Mouse (Mus musculus): ENCODE data around the gene Hsp90aa1. TPM values are rescaled to one million over a fixed set of nuclear protein-coding genes. Genes with fewer than 3 reads are reported as not detected.
A peak's percentile ranks its signal among the peaks of the same experiment; 100 is the strongest.
"Not testable (repeated sequence)": the region's sequence is repeated elsewhere in the genome, so short reads cannot be mapped to it uniquely, and the experiment has no call there.

Gene Hsp90aa1
- polyA plus RNA-seq, 1 experiment: 544 TPM

DNA sequence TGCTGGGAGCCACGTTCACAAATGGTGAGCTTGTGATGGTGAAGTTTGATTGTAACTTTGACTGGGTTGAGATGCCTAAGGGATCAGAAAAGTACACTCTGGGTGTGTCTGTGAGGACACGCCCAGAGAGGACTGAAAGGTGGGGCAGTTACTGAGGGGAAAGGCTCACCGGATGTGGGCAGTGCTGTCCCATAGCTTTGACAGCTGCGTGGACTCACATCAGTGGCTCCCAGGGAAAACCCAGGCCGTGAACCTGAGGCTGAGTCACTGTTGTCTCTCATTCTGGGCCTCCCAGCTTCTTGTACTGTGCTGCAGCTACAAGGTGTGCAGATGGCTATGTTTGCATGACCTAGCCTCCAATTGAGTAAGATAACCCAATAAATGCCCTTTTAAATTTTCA, 23.0 kb upstream of the Hsp90aa1 start:
- Histone ChIP-seq H3K4me1 (ENCODE audit: control insufficient read depth, insufficient read depth, low read length) (no peaks in the 10 kb centered on the region), H3K4me3 (replicated peaks; ENCODE audit: insufficient read depth, low read depth, low read length) (no peak overlapping the region), H3K27me3 (ENCODE audit: control insufficient read depth, insufficient read depth, low read length) (no peaks in the 10 kb centered on the region), H3K27ac (ENCODE audit: insufficient read depth, low read length) (no peak overlapping the region)
- WGBS: 83% methylated on average over 5 of the region's 5 CpGs
- DNase-seq: no peak
- no peak for TF ChIP-seq CTCF (IDR thresholded peaks at IDR 0.05; ENCODE audit: borderline replicate concordance, insufficient read depth, low read depth, low read length)
- TF ChIP-seq POLR2A (IDR thresholded peaks at IDR 0.05; ENCODE audit: borderline replicate concordance, insufficient read depth, low read length): no peak

DNA sequence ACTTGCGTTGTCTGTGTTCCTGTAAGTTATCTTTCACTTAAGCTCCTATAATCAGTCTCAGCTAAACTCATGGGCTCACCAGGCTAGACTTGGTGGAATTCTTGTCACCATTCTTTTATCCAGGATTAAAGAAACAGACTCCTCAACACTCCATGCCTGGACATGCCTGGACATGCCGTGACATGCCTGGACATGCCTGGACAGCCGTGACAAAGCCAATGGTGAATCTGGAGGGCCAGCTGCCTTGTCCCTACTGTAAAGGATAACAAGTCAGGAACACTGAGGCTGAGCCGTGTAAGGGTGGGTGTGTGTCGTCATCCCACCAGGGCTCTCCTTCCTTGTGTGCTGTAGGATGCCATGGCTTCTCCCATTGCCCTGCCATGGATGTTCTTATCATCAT, 22.5 kb upstream of the Hsp90aa1 start:
- H3K27me3 ChIP-seq (ENCODE audit: control insufficient read depth, insufficient read depth, low read length): no peaks in the 10 kb centered on the region
- 93% methylated on average over 5 of the region's 5 CpGs for WGBS
- H3K27ac ChIP-seq (ENCODE audit: insufficient read depth, low read length): no peak overlapping the region
- H3K4me1 ChIP-seq (ENCODE audit: control insufficient read depth, insufficient read depth, low read length): no peaks in the 10 kb centered on the region
- DNase-seq: no peak
- TF ChIP-seq POLR2A (IDR thresholded peaks at IDR 0.05; ENCODE audit: borderline replicate concordance, insufficient read depth, low read length) (no peak), CTCF (IDR thresholded peaks at IDR 0.05; ENCODE audit: borderline replicate concordance, insufficient read depth, low read depth, low read length) (no peak)
- H3K4me3 ChIP-seq (replicated peaks; ENCODE audit: insufficient read depth, low read depth, low read length): no peak overlapping the region

DNA sequence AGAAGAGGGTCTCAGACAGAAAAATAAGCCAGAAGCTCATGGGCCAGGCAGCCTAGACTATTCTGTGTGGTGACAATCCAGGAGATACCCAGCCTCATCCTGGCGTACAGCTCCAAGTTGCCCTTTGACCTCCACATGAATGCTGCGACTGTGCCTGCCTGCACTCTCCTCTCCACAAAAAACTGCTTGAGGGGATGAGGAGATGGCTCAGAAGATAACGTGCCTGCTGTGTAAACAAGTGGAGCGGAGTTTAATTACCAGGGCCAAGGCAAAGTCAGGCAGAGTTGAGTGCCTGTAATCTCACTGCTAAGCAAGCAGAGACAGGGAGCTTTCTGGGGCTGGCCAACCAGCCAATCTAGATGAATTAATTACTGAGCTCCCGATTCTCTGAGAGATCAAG, 13.5 kb upstream of the Hsp90aa1 start:
- WGBS: 34% methylated on average over 5 of the region's 5 CpGs
- Histone ChIP-seq H3K27me3 (ENCODE audit: control insufficient read depth, insufficient read depth, low read length) (no peaks in the 10 kb centered on the region), H3K4me1 (ENCODE audit: control insufficient read depth, insufficient read depth, low read length) (no peaks in the 10 kb centered on the region; the same call in 1 of the 2 replicates), H3K27ac (ENCODE audit: insufficient read depth, low read length) (no peak overlapping the region), H3K4me3 (replicated peaks; ENCODE audit: insufficient read depth, low read depth, low read length) (no peak overlapping the region)
- no peak for TF ChIP-seq POLR2A (IDR thresholded peaks at IDR 0.05; ENCODE audit: borderline replicate concordance, insufficient read depth, low read length)
- TF ChIP-seq CTCF (IDR thresholded peaks at IDR 0.05; ENCODE audit: borderline replicate concordance, insufficient read depth, low read depth, low read length): no peak
- no peak for DNase-seq

DNA sequence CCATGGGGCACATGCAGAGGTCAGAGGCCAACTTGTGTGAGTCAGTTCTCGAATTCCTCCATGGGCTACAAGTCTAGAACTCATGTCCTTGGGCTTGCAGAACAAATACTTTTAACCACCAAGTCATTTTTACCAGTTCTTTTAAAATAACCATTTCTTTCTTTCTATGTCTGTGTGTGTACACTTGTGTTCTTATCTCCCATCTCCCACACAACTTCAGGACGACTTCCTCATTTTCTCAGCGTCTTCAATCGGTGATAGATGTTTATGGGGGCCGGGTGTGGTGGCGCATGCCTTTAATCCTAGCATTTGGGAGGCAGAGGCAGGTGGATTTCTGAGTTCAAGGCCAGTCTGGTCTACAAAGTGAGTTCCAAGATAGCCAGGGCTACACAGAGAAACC, 11.7 kb upstream of the Hsp90aa1 start:
- no peaks in the 10 kb centered on the region; the same call in 1 of the 2 replicates for H3K4me1 ChIP-seq (ENCODE audit: control insufficient read depth, insufficient read depth, low read length)
- no peaks in the 10 kb centered on the region for H3K27me3 ChIP-seq (ENCODE audit: control insufficient read depth, insufficient read depth, low read length)
- no peak for DNase-seq
- no peak overlapping the region for H3K4me3 ChIP-seq (replicated peaks; ENCODE audit: insufficient read depth, low read depth, low read length)
- H3K27ac ChIP-seq (ENCODE audit: insufficient read depth, low read length): no peak overlapping the region
- no peak for TF ChIP-seq POLR2A (IDR thresholded peaks at IDR 0.05; ENCODE audit: borderline replicate concordance, insufficient read depth, low read length)
- no peak for TF ChIP-seq CTCF (IDR thresholded peaks at IDR 0.05; ENCODE audit: borderline replicate concordance, insufficient read depth, low read depth, low read length)
- 89% methylated on average over 6 of the region's 6 CpGs for WGBS

DNA sequence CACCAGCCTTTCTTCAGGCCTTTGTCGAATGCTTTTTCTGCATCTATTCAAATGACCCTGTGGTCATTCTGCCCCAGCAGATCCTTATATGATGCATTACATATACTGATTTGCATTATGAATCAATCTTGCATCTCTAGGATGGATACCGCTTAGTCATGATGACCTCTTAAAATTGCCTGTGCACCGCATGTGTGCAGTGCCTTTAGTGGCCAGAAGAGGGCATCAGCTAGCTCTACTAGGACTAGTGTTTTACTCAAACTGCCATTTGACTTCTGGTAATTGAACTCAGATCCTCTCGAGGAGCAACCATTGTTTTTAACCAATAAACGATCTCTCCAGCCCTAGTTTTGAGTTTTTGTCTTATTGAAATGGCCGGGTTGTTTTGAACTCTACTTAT, 11.3 kb upstream of the Hsp90aa1 start:
- H3K27ac ChIP-seq (ENCODE audit: insufficient read depth, low read length): no peak overlapping the region
- 0 out of 2 replicates have a peak, but pooled peaks have one; percentile 4 for TF ChIP-seq CTCF (IDR thresholded peaks at IDR 0.05; ENCODE audit: borderline replicate concordance, insufficient read depth, low read depth, low read length)
- TF ChIP-seq POLR2A (IDR thresholded peaks at IDR 0.05; ENCODE audit: borderline replicate concordance, insufficient read depth, low read length): no peak
- DNase-seq: no peak
- H3K4me1 ChIP-seq (ENCODE audit: control insufficient read depth, insufficient read depth, low read length): no peaks in the 10 kb centered on the region; the same call in 1 of the 2 replicates
- WGBS: 94% methylated on average over 6 of the region's 6 CpGs
- no peaks in the 10 kb centered on the region for H3K27me3 ChIP-seq (ENCODE audit: control insufficient read depth, insufficient read depth, low read length)
- no peak overlapping the region for H3K4me3 ChIP-seq (replicated peaks; ENCODE audit: insufficient read depth, low read depth, low read length)

DNA sequence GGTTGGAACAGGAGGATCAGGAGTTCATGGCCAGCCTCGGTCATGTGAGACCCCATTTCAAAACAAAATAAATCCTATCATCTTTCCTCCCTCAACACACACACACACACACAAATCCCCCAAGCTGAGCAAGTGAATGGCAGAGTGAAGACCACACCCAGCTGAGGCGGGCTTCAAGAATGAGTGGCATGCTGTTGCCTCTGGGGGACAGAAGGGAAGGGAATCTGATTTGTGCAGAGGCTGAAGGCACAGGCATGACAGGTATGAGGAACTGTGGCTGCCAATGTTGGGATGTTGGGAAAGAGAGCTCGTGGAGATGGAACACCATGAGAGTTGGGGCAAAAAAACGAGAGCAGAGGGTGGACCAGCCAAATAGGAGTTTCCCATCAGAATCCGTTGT, 8.7 kb upstream of the Hsp90aa1 start:
- H3K27ac ChIP-seq (ENCODE audit: insufficient read depth, low read length): no peak overlapping the region
- H3K27me3 ChIP-seq (ENCODE audit: control insufficient read depth, insufficient read depth, low read length): no peaks in the 10 kb centered on the region
- no peak overlapping the region for H3K4me3 ChIP-seq (replicated peaks; ENCODE audit: insufficient read depth, low read depth, low read length)
- TF ChIP-seq POLR2A (IDR thresholded peaks at IDR 0.05; ENCODE audit: borderline replicate concordance, insufficient read depth, low read length): no peak
- TF ChIP-seq CTCF (IDR thresholded peaks at IDR 0.05; ENCODE audit: borderline replicate concordance, insufficient read depth, low read depth, low read length): no peak
- no peaks in the 10 kb centered on the region for H3K4me1 ChIP-seq (ENCODE audit: control insufficient read depth, insufficient read depth, low read length)
- DNase-seq: no peak
- WGBS: 68% methylated on average over 5 of the region's 5 CpGs

DNA sequence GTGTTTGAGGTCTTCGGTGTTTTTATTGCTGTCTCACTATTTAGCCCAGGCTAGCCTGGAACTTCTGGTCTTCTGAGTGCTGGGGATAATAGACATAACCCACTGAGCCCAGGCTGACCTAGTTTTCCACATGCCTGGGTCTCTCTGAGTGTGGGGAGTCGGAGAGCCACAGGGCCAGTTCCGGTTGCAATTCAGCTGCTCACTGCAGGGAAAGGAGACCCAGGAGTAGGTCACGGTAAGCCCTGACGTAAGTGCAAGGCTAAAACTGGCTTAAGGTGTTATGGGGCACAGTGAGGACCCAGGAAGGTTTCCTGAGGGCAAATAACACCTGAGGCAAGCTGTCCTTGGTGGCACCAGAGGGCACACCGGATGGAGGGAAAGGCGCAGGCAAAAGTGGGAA, 4.9 kb upstream of the Hsp90aa1 start:
- Histone ChIP-seq H3K4me3 (replicated peaks; ENCODE audit: insufficient read depth, low read depth, low read length) (no peak overlapping the region), H3K4me1 (ENCODE audit: control insufficient read depth, insufficient read depth, low read length) (no peaks in the 10 kb centered on the region), H3K27me3 (ENCODE audit: control insufficient read depth, insufficient read depth, low read length) (no peaks in the 10 kb centered on the region), H3K27ac (ENCODE audit: insufficient read depth, low read length) (no peak overlapping the region)
- 92% methylated on average over 7 of the region's 7 CpGs for WGBS
- TF ChIP-seq CTCF (IDR thresholded peaks at IDR 0.05; ENCODE audit: borderline replicate concordance, insufficient read depth, low read depth, low read length): no peak
- no peak for TF ChIP-seq POLR2A (IDR thresholded peaks at IDR 0.05; ENCODE audit: borderline replicate concordance, insufficient read depth, low read length)
- no peak for DNase-seq

DNA sequence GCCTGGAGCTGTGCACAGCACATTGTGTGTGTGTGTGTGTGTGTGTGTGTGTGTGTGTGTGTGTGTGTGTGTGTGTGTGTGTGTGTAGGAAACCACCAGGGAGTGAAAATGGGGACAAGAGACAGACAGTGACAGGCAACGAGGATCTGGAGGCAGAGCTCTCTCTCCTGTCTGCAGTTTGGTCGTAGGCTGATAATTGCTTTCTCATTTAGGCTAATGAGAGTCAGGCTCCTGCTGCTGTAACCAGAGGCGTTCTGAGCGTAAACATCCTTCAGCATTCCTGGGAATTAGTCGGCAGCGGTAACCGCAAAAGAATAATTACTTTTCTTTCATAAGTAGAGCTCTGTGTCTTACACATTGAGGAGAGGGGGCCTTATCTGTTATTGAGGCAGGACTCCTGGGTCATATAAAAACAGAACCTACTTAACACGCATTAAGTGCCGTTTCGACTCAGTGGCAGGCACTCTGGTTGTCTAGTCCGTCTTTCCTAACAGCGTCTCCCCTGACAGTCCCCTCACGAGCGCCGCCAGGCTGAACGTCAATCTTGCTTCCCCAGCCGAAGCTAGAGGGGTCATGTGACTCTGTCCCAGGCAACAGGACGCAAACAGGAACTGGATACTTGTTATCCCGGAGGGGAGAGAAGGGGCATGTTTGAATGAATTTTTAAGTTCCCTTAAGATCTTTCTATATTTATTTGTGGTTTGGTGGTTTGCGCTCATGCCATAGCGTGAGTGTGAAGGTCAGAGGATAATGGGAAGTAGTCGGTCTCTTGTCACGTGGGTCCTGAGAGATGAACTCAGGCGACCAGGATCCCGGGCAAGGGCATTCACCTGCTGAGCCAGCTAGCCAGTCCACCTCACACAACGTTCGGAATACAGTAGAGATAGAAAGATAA, 4.1 kb upstream of the Hsp90aa1 start:
- Histone ChIP-seq H3K4me1 (ENCODE audit: control insufficient read depth, insufficient read depth, low read length) (no peaks in the 10 kb centered on the region), H3K27ac (ENCODE audit: insufficient read depth, low read length) (no peak overlapping the region), H3K4me3 (replicated peaks; ENCODE audit: insufficient read depth, low read depth, low read length) (peak overlapping the region; percentile 51), H3K27me3 (ENCODE audit: control insufficient read depth, insufficient read depth, low read length) (no peaks in the 10 kb centered on the region)
- 5% methylated on average over 27 of the region's 27 CpGs for WGBS
- TF ChIP-seq CTCF (IDR thresholded peaks at IDR 0.05; ENCODE audit: borderline replicate concordance, insufficient read depth, low read depth, low read length) (no peak), POLR2A (IDR thresholded peaks at IDR 0.05; ENCODE audit: borderline replicate concordance, insufficient read depth, low read length) (no peak)
- DNase-seq: peak; percentile 47 to 52

DNA sequence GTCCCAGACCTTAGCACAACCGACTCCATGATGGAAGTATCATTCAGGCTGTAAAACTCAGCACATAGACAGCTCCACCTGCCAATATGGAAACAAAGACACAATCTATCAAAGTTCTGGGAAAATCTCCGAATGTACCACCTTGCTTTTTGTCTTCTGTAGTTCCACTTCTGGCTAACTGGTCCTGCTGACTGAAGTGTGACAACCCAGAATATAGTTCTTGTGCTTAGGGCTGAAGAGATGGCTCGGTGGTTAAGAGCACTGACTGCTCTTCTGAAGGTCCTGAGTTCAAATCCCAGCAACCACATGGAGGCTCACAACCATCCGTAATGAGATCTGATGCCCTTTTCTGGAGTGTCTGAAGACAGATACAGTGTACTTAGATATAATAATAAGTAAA, 2.9 kb upstream of the Hsp90aa1 start:
- WGBS: 85% methylated on average over 4 of the region's 4 CpGs
- H3K27ac ChIP-seq (ENCODE audit: insufficient read depth, low read length); H3K4me1 ChIP-seq (ENCODE audit: control insufficient read depth, insufficient read depth, low read length); H3K27me3 ChIP-seq (ENCODE audit: control insufficient read depth, insufficient read depth, low read length); H3K4me3 ChIP-seq (replicated peaks; ENCODE audit: insufficient read depth, low read depth, low read length); DNase-seq: not testable (repeated sequence)
